Mouse (Mus musculus) midbrain, embryonic 14.5 days (tissue): ENCODE measurements around the gene Nebl. TPM values are rescaled to one million over a fixed set of nuclear protein-coding genes. Genes with fewer than 3 reads are reported as not detected.

ENCODE experiments used
- ATAC-seq: fragments of 200-750 bp; cut with Nextera tagmentation; 2 replicates; pipeline ENCODE4 v1.8.0; 2017; ENCODE audit warnings: moderate number of reproducible peaks, moderate library complexity; ENCODE audit not compliant: low FRiP score, low TSS enrichment
- DNase-seq: peaks from one replicate; pipeline ENCODE4 v3.0.0-alpha.2; 2015
- H3K27ac ChIP-seq: fragments of 300-500 bp; sonication (generic); replicated peaks from 2 replicates; pipeline ENCODE4 v1.5.1; 2014; ENCODE audit warnings: mild to moderate bottlenecking, low read depth, low read length, moderate library complexity
- H3K27me3 ChIP-seq: fragments of 300-500 bp; sonication (generic); 2 replicates; pipeline ENCODE4 v1.6.1; 2014; ENCODE audit warnings: low read length, control low read depth, mixed read lengths; ENCODE audit not compliant: control insufficient read depth, insufficient read depth
- H3K36me3 ChIP-seq: fragments of 300-500 bp; sonication (generic); 2 replicates; pipeline ENCODE4 v1.6.1; 2014; ENCODE audit warnings: low read length, control low read depth; ENCODE audit not compliant: control insufficient read depth, insufficient read depth
- H3K4me1 ChIP-seq: fragments of 300-500 bp; sonication (generic); 2 replicates; pipeline ENCODE4 v1.6.1; 2014; ENCODE audit warnings: mild to moderate bottlenecking, antibody characterized with exemption, low read length, control low read depth; ENCODE audit not compliant: control insufficient read depth, insufficient read depth
- H3K4me2 ChIP-seq: fragments of 300-500 bp; sonication (generic); 2 replicates; pipeline ENCODE4 v1.6.1; 2014; ENCODE audit warnings: mild to moderate bottlenecking, low read length, moderate library complexity
- H3K4me3 ChIP-seq: fragments of 300-500 bp; sonication (generic); replicated peaks from 2 replicates; pipeline ENCODE4 v1.5.1; 2014; ENCODE audit warnings: low read depth, low read length
- H3K9ac ChIP-seq: fragments of 300-500 bp; sonication (generic); replicated peaks from 2 replicates; pipeline ENCODE4 v1.6.1; 2014; ENCODE audit warnings: mild to moderate bottlenecking, low read length, moderate library complexity
- H3K9me3 ChIP-seq: fragments of 300-500 bp; sonication (generic); 2 replicates; pipeline ENCODE4 v1.6.1; 2016; ENCODE audit warnings: low read length, control low read depth, mixed read lengths; ENCODE audit not compliant: control insufficient read depth
- WGBS: fragments of 180-500 bp; shearing (Covaris S2); extraction: QIAGEN DNeasy Blood & Tissue Kit; methylation state at CpG from one replicate; pipeline ENCODE4 v1.1.7; 2014; 5-methylcytosine and 5-hydroxymethylcytosine counted together
- polyA plus RNA-seq: library from polyadenylated mRNA; unstranded; fragments of >200 nt; fragmentation: Nextera tagmentation; extraction: Ambion mirVana; gene quantifications from 2 replicates; pipeline ENCODE4 v1.2.1, GENCODE M21; 2014

Gene Nebl
- polyA plus RNA-seq, 1 experiment from 2014 or later, result 6.7 TPM

GRCm38 (mm10) chr2:17409276-17409675, 322.0 kb downstream of the Nebl start:
- Histone ChIP-seq H3K27me3 (no peaks in the 10 kb centered on the region), H3K9ac (no peak overlapping the region), H3K4me2 (no peak overlapping the region), H3K27ac (no peak overlapping the region), H3K36me3 (no peaks in the 10 kb centered on the region), H3K9me3 (no peaks in the 10 kb centered on the region), H3K4me1 (no peaks in the 10 kb centered on the region), H3K4me3 (no peak overlapping the region)
- DNase-seq, result no peak
- ATAC-seq, result no peak
- 74% methylated on average over 5 of the region's 5 CpGs for WGBS

- 80% methylated on average over 4 of the region's 4 CpGs for WGBS
- Histone ChIP-seq H3K36me3 (no peaks in the 10 kb centered on the region), H3K9ac (no peak overlapping the region), H3K4me3 (no peak overlapping the region), H3K27me3 (no peaks in the 10 kb centered on the region), H3K4me1 (no peaks in the 10 kb centered on the region), H3K9me3 (no peaks in the 10 kb centered on the region), H3K27ac (no peak overlapping the region), H3K4me2 (no peak overlapping the region)
- DNase-seq (no peak), ATAC-seq (no peak)
Measured at GRCm38 (mm10) chr2:17405899-17406531, 325.2 kb downstream of the Nebl start.

- H3K9me3 ChIP-seq, result no peaks in the 10 kb centered on the region
- H3K27ac ChIP-seq, result no peak overlapping the region
- H3K4me3 ChIP-seq, result no peak overlapping the region
- no peak overlapping the region for H3K9ac ChIP-seq
- ATAC-seq, result no peak
- H3K36me3 ChIP-seq, result no peaks in the 10 kb centered on the region
- WGBS, result 58% methylated on average over 4 of the region's 4 CpGs
- H3K27me3 ChIP-seq, result no peaks in the 10 kb centered on the region
- no peaks in the 10 kb centered on the region for H3K4me1 ChIP-seq
- DNase-seq, result no peak
- H3K4me2 ChIP-seq, result no peak overlapping the region
Measured at GRCm38 (mm10) chr2:17402511-17402910, 328.8 kb downstream of the Nebl start.

GRCm38 (mm10) chr2:17396235-17396634, 335.0 kb downstream of the Nebl start:
- no peak overlapping the region for H3K4me2 ChIP-seq
- H3K9me3 ChIP-seq, result no peaks in the 10 kb centered on the region
- no peaks in the 10 kb centered on the region for H3K36me3 ChIP-seq
- DNase-seq (no peak), ATAC-seq (no peak)
- H3K9ac ChIP-seq, result no peak overlapping the region
- no peaks in the 10 kb centered on the region for H3K4me1 ChIP-seq
- H3K27ac ChIP-seq, result no peak overlapping the region
- WGBS, result 73% methylated on average over 5 of the region's 5 CpGs
- H3K27me3 ChIP-seq, result no peaks in the 10 kb centered on the region
- no peak overlapping the region for H3K4me3 ChIP-seq

GRCm38 (mm10) chr2:17391389-17391788, 339.9 kb downstream of the Nebl start:
- no peaks in the 10 kb centered on the region for H3K9me3 ChIP-seq
- no peak overlapping the region for H3K4me3 ChIP-seq
- no peak overlapping the region for H3K9ac ChIP-seq
- WGBS, result 91% methylated on average over 5 of the region's 5 CpGs
- H3K36me3 ChIP-seq, result no peaks in the 10 kb centered on the region
- no peaks in the 10 kb centered on the region for H3K4me1 ChIP-seq
- no peak overlapping the region for H3K4me2 ChIP-seq
- ATAC-seq, result no peak
- H3K27ac ChIP-seq, result no peak overlapping the region
- no peaks in the 10 kb centered on the region for H3K27me3 ChIP-seq
- DNase-seq, result no peak

GRCm38 (mm10) chr2:17390513-17391200, 340.6 kb downstream of the Nebl start:
- H3K36me3 ChIP-seq, result no peaks in the 10 kb centered on the region
- ATAC-seq, result no peak

GRCm38 (mm10) chr2:17389886-17390285, 341.4 kb downstream of the Nebl start:
- DNase-seq (no peak), ATAC-seq (no peak)
- Histone ChIP-seq H3K4me2 (no peak overlapping the region), H3K36me3 (no peaks in the 10 kb centered on the region), H3K9me3 (no peaks in the 10 kb centered on the region), H3K9ac (no peak overlapping the region), H3K27me3 (no peaks in the 10 kb centered on the region), H3K4me1 (no peaks in the 10 kb centered on the region), H3K27ac (no peak overlapping the region), H3K4me3 (no peak overlapping the region)
- 97% methylated on average over 2 of the region's 2 CpGs for WGBS

More at GRCm38 (mm10) chr2:17390513-17391200, 340.6 kb downstream of the Nebl start:
- H3K4me3 ChIP-seq, result no peak overlapping the region
- H3K27me3 ChIP-seq, result no peaks in the 10 kb centered on the region
- DNase-seq, result no peak
- H3K27ac ChIP-seq, result no peak overlapping the region
- no peak overlapping the region for H3K4me2 ChIP-seq
- no peaks in the 10 kb centered on the region for H3K4me1 ChIP-seq
- no peak overlapping the region for H3K9ac ChIP-seq
- WGBS, result 88% methylated on average over 7 of the region's 7 CpGs
- no peaks in the 10 kb centered on the region for H3K9me3 ChIP-seq

- no peaks in the 10 kb centered on the region for H3K36me3 ChIP-seq
- H3K9me3 ChIP-seq, result no peaks in the 10 kb centered on the region
- ATAC-seq (no peak), DNase-seq (no peak)
- H3K9ac ChIP-seq, result no peak overlapping the region
- H3K27me3 ChIP-seq, result no peaks in the 10 kb centered on the region
- H3K4me3 ChIP-seq, result no peak overlapping the region
- H3K4me1 ChIP-seq, result no peaks in the 10 kb centered on the region
- H3K4me2 ChIP-seq, result no peak overlapping the region
- no peak overlapping the region for H3K27ac ChIP-seq
- 97% methylated on average over 4 of the region's 4 CpGs for WGBS
Measured at GRCm38 (mm10) chr2:17389379-17389778, 341.9 kb downstream of the Nebl start.

GRCm38 (mm10) chr2:17382227-17382626, 349.0 kb downstream of the Nebl start:
- H3K9me3 ChIP-seq, result no peaks in the 10 kb centered on the region
- DNase-seq, result no peak
- WGBS, result 96% methylated on average over 1 of the region's 1 CpGs
- no peak overlapping the region for H3K9ac ChIP-seq
- no peak overlapping the region for H3K4me3 ChIP-seq
- H3K4me1 ChIP-seq, result no peaks in the 10 kb centered on the region
- no peak for ATAC-seq
- no peak overlapping the region for H3K4me2 ChIP-seq
- no peak overlapping the region for H3K27ac ChIP-seq
- H3K36me3 ChIP-seq, result no peaks in the 10 kb centered on the region
- H3K27me3 ChIP-seq, result no peaks in the 10 kb centered on the region
